Mouse (Mus musculus) heart, embryonic 13.5 days (tissue): ENCODE measurements around the gene Mbnl2. TPM values are rescaled to one million over a fixed set of nuclear protein-coding genes. Genes with fewer than 3 reads are reported as not detected.

Source experiments
- ATAC-seq: fragments of 200-750 bp; cut with Nextera tagmentation; 2 replicates; pipeline ENCODE4 v1.8.0; 2017; ENCODE audit warnings: moderate TSS enrichment; ENCODE audit not compliant: insufficient number of reproducible peaks, low FRiP score, low TSS enrichment; ENCODE audit errors: extremely low read depth
- H3K27ac ChIP-seq: fragments of 300-500 bp; sonication (generic); replicated peaks from 2 replicates; pipeline ENCODE4 v1.5.1; 2015; ENCODE audit warnings: moderate library complexity, mild to moderate bottlenecking, inconsistent platforms
- H3K27me3 ChIP-seq: fragments of 300-500 bp; sonication (generic); replicated peaks from 2 replicates; pipeline ENCODE4 v1.6.1; 2015; ENCODE audit warnings: mild to moderate bottlenecking, inconsistent platforms
- H3K36me3 ChIP-seq: fragments of 300-500 bp; sonication (generic); 2 replicates; pipeline ENCODE4 v1.6.1; 2015; ENCODE audit warnings: mild to moderate bottlenecking, inconsistent platforms
- H3K4me1 ChIP-seq: fragments of 300-500 bp; sonication (generic); 2 replicates; pipeline ENCODE4 v1.6.1; 2015; ENCODE audit warnings: inconsistent platforms
- H3K4me2 ChIP-seq: fragments of 300-500 bp; sonication (generic); 2 replicates; pipeline ENCODE4 v1.6.1; 2015; ENCODE audit warnings: inconsistent platforms, mild to moderate bottlenecking, moderate library complexity
- H3K4me3 ChIP-seq: fragments of 300-500 bp; sonication (generic); 2 replicates; pipeline ENCODE4 v1.5.1; 2015; ENCODE audit warnings: moderate library complexity, mild to moderate bottlenecking, inconsistent platforms
- H3K9ac ChIP-seq: fragments of 300-500 bp; sonication (generic); 2 replicates; pipeline ENCODE4 v1.6.1; 2015; ENCODE audit warnings: inconsistent platforms, mild to moderate bottlenecking, moderate library complexity
- H3K9me3 ChIP-seq: fragments of 300-500 bp; sonication (generic); 2 replicates; pipeline ENCODE4 v1.6.1; 2016; ENCODE audit warnings: inconsistent platforms
- WGBS: fragments of 180-500 bp; shearing (Covaris S2); methylation state at CpG from one replicate; pipeline ENCODE4 v1.1.7; 2015; ENCODE audit warnings: mixed read lengths; 5-methylcytosine and 5-hydroxymethylcytosine counted together
- polyA plus RNA-seq: library from polyadenylated mRNA; unstranded; fragments of >200 nt; fragmentation: Nextera tagmentation; extraction: Ambion mirVana; gene quantifications from 2 replicates; pipeline ENCODE4 v1.2.1, GENCODE M21; 2015

Gene Mbnl2
- polyA plus RNA-seq, 1 experiment from 2014 or later, result 88.9 TPM

- peaks cover 73% of the 10 kb centered on the region for H3K4me1 ChIP-seq
- H3K9me3 ChIP-seq, result no peaks in the 10 kb centered on the region
- no peak overlapping the region for H3K4me2 ChIP-seq
- no peak overlapping the region for H3K27ac ChIP-seq
- no peak overlapping the region for H3K9ac ChIP-seq
- no peaks in the 10 kb centered on the region for H3K27me3 ChIP-seq
- WGBS, result 68% methylated on average over 15 of the region's 15 CpGs
- no peak for ATAC-seq
- H3K36me3 ChIP-seq, result peaks cover 19% of the 10 kb centered on the region
- H3K4me3 ChIP-seq, result no peak overlapping the region
Observed at GRCm38 (mm10) chr14:120333465-120334243, 58.2 kb downstream of the Mbnl2 start.

- peaks cover 73% of the 10 kb centered on the region for H3K4me1 ChIP-seq
- 84% methylated on average over 9 of the region's 9 CpGs for whole genome bisulfite sequencing
- no peaks in the 10 kb centered on the region for H3K27me3 ChIP-seq
Observed at GRCm38 (mm10) chr14:120335366-120335765, 59.9 kb downstream of the Mbnl2 start.

GRCm38 (mm10) chr14:120335871-120336270, 60.4 kb downstream of the Mbnl2 start:
- Histone ChIP-seq H3K4me2 (0 out of 2 replicates have a peak overlapping the region, but pooled peaks have one; percentile 2), H3K4me1 (peaks cover 73% of the 10 kb centered on the region), H3K9ac (no peak overlapping the region), H3K27ac (peak overlapping the region; percentile 65), H3K36me3 (peaks cover 15% of the 10 kb centered on the region; the same call in 1 of the 2 replicates), H3K4me3 (no peak overlapping the region), H3K27me3 (no peaks in the 10 kb centered on the region), H3K9me3 (no peaks in the 10 kb centered on the region)
- 60% methylated on average over 6 of the region's 6 CpGs for WGBS
- no peak for ATAC-seq

More at GRCm38 (mm10) chr14:120335366-120335765, 59.9 kb downstream of the Mbnl2 start:
- no peak overlapping the region for H3K4me3 ChIP-seq
- peaks cover 14% of the 10 kb centered on the region for H3K36me3 ChIP-seq
- H3K9me3 ChIP-seq, result no peaks in the 10 kb centered on the region
- H3K4me2 ChIP-seq, result no peak overlapping the region
- H3K9ac ChIP-seq, result no peak overlapping the region
- H3K27ac ChIP-seq, result 0 out of 2 replicates have a peak overlapping the region, but pooled peaks have one; percentile 25
- ATAC-seq, result no peak

- Histone ChIP-seq H3K4me1 (peaks cover 74% of the 10 kb centered on the region), H3K27me3 (no peaks in the 10 kb centered on the region), H3K27ac (peak overlapping the region; percentile 65), H3K4me3 (no peak overlapping the region), H3K9me3 (no peaks in the 10 kb centered on the region), H3K9ac (peak overlapping the region; percentile 34; the same call in 1 of the 2 replicates), H3K36me3 (peaks cover 13% of the 10 kb centered on the region; the same call in 1 of the 2 replicates), H3K4me2 (0 out of 2 replicates have a peak overlapping the region, but pooled peaks have one; percentile 2)
- ATAC-seq, result 0 out of 2 replicates have a peak, but pooled peaks have one; percentile 37
- 24% methylated on average over 7 of the region's 7 CpGs for WGBS
Observed at GRCm38 (mm10) chr14:120336380-120336779, 60.9 kb downstream of the Mbnl2 start.

GRCm38 (mm10) chr14:120336841-120337240, 61.4 kb downstream of the Mbnl2 start:
- Histone ChIP-seq H3K4me2 (0 out of 2 replicates have a peak overlapping the region, but pooled peaks have one; percentile 2), H3K9ac (peak overlapping the region; percentile 34; the same call in 1 of the 2 replicates), H3K27me3 (no peaks in the 10 kb centered on the region), H3K4me3 (no peak overlapping the region), H3K36me3 (peaks cover 13% of the 10 kb centered on the region; the same call in 1 of the 2 replicates), H3K9me3 (no peaks in the 10 kb centered on the region), H3K4me1 (peaks cover 78% of the 10 kb centered on the region), H3K27ac (peak overlapping the region; percentile 65)
- WGBS, result 54% methylated on average over 8 of the region's 8 CpGs
- ATAC-seq, result no peak

- no peak for ATAC-seq
- Histone ChIP-seq H3K9me3 (no peaks in the 10 kb centered on the region), H3K27me3 (no peaks in the 10 kb centered on the region), H3K4me1 (peaks cover 78% of the 10 kb centered on the region), H3K4me3 (no peak overlapping the region), H3K9ac (no peak overlapping the region), H3K4me2 (no peak overlapping the region), H3K36me3 (peaks cover 13% of the 10 kb centered on the region; the same call in 1 of the 2 replicates), H3K27ac (peak overlapping the region; percentile 65)
- WGBS, result 60% methylated on average over 7 of the region's 7 CpGs
Observed at GRCm38 (mm10) chr14:120337731-120338462, 62.4 kb downstream of the Mbnl2 start.

GRCm38 (mm10) chr14:120338706-120339105, 63.2 kb downstream of the Mbnl2 start:
- Histone ChIP-seq H3K4me2 (no peak overlapping the region), H3K36me3 (peaks cover 15% of the 10 kb centered on the region; the same call in 1 of the 2 replicates), H3K27me3 (no peaks in the 10 kb centered on the region), H3K9ac (no peak overlapping the region), H3K9me3 (no peaks in the 10 kb centered on the region), H3K4me3 (no peak overlapping the region), H3K4me1 (peaks cover 70% of the 10 kb centered on the region), H3K27ac (no peak overlapping the region)
- WGBS, result 67% methylated on average over 3 of the region's 3 CpGs
- no peak for ATAC-seq

GRCm38 (mm10) chr14:120341912-120342311, 66.4 kb downstream of the Mbnl2 start:
- Histone ChIP-seq H3K27me3 (no peaks in the 10 kb centered on the region), H3K36me3 (peaks cover 39% of the 10 kb centered on the region), H3K4me1 (peaks cover 39% of the 10 kb centered on the region), H3K4me3 (no peak overlapping the region), H3K9me3 (peaks cover 6% of the 10 kb centered on the region), H3K9ac (no peak overlapping the region), H3K4me2 (no peak overlapping the region), H3K27ac (no peak overlapping the region)
- no peak for ATAC-seq
- WGBS, result 75% methylated on average over 6 of the region's 6 CpGs

- H3K36me3 ChIP-seq, result peaks cover 42% of the 10 kb centered on the region
- H3K27ac ChIP-seq, result no peak overlapping the region
- H3K4me1 ChIP-seq, result peaks cover 36% of the 10 kb centered on the region
- peaks cover 8% of the 10 kb centered on the region for H3K9me3 ChIP-seq
- WGBS, result 82% methylated on average over 7 of the region's 7 CpGs
- no peak overlapping the region for H3K4me2 ChIP-seq
- H3K9ac ChIP-seq, result no peak overlapping the region
- no peaks in the 10 kb centered on the region for H3K27me3 ChIP-seq
- no peak for ATAC-seq
- H3K4me3 ChIP-seq, result no peak overlapping the region
Observed at GRCm38 (mm10) chr14:120342321-120342720, 66.9 kb downstream of the Mbnl2 start.

GRCm38 (mm10) chr14:120344641-120345040, 69.2 kb downstream of the Mbnl2 start:
- Histone ChIP-seq H3K9ac (no peak overlapping the region), H3K4me3 (no peak overlapping the region), H3K4me2 (no peak overlapping the region), H3K4me1 (peaks cover 48% of the 10 kb centered on the region), H3K27ac (no peak overlapping the region), H3K36me3 (peaks cover 63% of the 10 kb centered on the region), H3K9me3 (peaks cover 8% of the 10 kb centered on the region), H3K27me3 (no peaks in the 10 kb centered on the region)
- ATAC-seq, result no peak
- 85% methylated on average over 4 of the region's 4 CpGs for WGBS
